Mouse (Mus musculus) yolk sac, embryonic 10.5 days (tissue): ENCODE data around the gene Tmco4.
A peak's percentile ranks its signal among the peaks of the same experiment; 100 is the strongest.

ENCODE experiments used
- DNase-seq: peaks from one replicate; pipeline ENCODE4 v3.0.0-alpha.2; 2017; ENCODE audit warnings: low spot score

Tmco4 gene

DNA sequence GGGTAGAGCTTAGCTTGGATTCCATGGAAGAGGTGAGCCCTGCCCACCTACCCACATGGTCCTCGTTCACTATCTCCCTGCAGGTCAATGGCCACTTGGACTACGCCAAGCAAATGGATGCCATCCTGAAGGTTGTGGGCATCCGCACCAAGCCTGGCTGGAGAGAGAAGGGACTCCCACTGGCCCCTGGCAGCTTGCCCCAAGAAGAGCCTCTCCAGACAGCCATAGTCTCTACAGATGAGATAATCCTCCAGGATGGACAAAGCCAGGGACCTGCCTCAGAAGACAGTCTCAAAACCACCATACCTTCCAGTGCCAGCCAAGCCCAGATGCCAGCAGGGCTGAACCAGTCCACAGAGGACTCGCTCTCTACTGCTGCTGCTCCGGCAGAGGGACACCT, 85.3 kb downstream of the Tmco4 start:
- DNase-seq: no peak

DNA sequence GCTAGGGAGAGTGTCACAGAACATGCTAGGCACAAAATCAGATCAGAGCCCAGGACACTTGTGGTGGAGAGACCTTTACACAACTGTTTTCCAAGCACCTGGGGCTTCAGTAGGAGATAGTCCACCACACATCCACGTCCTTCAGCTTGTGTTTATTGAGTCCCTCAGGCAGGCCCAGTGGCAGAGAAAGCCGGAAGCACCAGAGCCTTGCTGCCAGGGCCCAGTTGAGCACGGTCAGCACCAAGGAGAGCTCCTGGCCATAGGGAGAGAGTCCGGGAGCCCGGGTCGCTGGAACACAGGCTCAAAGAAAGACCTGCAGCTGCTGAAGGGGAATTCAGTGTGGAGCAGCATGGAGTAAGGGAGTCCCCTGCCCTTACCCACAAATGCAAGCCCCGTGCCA, 86.9 kb downstream of the Tmco4 start:
- DNase-seq: peak; percentile 59

DNA sequence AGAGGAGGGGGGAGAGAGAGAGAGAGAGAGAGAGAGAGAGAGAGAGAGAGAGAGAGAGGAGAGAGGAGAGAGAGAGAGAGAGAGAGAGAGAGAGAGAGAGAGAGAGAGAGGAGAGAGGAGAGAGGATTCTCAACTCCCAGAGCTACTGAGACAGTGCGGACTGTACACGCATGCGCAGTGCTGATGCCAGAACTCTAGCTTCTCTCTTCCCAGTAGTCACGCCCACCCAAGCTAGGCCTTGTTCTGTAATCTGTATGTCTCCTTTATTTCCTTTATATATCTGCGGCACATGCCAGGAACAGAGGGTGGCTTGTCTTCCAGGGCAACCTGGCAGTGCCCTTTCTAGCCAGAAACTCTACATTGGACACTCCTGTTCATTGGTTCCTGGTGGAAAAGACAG, 92.1 kb downstream of the Tmco4 start:
- DNase-seq: no peak

DNA sequence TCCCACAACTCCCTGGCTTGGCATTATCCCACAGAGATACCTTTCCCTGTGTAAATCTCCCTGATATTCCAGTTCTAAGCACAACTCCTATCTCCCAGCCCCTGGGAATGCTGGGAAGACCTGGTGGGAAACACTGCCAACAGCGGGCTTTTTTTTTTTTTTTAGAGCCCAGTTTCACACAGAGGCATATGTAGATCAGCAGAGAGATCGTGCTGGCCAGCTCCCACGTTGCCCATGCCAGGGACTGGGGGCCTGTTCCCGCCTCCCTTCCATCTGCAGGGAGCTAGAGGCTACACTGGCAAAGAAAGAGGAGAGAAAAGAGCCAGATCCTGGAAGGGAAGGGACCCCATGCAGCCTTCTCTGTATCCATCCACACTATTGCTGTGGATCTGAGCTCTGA, 95.6 kb downstream of the Tmco4 start:
- no peak for DNase-seq

DNA sequence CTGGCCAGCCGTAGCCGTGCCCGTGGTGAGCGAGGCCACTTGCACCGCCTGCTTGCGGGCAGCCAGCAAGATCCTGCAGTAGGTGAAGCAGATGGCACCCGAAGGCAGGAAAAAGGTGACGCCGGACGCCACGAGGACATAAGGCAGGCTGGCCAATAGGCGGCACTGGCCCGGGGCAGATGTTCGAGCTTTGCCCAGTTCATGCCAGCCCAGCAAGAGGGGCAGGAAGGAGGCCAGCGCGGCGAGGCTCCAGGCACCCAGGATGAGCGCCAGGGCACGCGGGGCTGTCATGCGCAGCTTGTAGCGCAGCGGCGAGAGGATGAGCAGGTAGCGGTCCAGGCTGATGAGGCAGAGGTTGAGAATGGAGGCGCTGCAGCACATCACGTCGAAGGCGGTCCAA, 101.4 kb downstream of the Tmco4 start:
- DNase-seq: no peak

DNA sequence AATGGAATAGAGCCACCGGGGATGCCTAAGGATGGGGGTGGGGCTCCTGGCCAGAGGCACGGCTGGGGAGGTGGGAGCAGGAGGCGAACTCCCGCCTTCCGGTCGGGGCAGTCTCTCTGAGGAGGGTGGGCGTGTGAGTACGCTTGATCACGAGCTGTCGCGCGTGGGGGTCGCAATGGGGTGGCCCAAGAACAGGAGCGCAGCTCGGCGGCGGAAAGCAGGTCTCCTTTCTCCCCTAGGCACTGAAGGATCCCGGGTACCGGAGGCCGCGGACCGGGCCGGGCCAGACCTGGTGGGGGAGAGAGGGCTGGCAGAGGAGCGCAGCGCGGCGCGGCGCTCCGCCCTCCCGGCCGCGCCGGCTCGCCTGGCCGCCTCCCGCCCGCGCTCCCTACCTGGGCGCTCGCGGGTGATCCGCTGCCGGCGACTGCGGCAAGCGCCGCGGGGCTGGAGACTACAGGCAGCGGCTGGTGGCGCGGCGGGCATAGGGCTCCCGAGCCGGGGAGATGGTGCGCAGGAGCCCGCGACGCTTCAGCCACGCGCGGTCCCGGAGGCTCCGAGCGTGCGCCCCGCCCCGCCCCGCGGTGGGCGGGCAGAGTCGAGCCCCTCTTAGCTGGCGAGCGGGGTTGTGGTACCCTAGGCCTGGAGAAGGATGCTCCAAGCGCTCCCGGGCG, 102.5 kb downstream of the Tmco4 start, which contains the start of gene Htr6:
Htr6 (minus strand) TSS at position 530 of the 671 bp plus-strand sequence.
- DNase-seq: no peak

DNA sequence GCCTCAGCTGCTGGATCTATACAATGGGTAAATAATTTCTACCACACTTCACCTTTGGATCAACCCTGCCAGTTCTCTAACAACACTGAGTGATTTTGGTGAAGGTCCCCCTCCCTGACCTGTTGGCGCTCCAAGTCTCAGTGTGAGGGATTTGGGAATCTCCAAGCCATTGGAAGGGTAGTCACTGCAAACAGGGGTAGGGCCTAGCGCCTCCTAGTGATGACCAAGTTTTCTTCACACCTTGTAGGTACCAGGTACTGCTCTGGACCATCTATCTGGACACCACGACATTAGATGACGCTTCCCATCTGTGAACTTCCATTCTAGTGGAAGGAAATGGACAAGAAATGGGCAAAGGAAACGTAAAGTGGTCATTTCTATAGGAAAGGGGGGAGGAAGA, 103.2 kb downstream of the Tmco4 start:
- DNase-seq: no peak

DNA sequence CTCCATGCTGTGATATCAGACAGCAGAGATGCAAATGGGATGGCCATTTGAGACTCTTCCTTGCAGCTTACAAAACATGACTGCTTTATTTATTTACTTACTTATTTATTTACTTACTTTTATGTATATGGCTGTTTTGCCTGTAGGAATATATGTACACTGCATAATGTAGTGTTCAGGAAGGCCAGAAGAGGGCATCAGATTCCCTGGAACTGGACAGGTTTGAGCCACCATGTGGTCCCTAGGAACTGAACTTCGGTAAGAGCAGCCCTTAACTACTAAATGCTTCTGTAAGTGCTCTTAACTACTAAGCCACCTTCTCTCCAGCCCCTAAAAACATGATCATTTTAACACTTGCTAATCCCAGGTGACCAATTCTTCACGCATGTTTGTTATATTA, 105.6 kb downstream of the Tmco4 start:
- DNase-seq: no peak

DNA sequence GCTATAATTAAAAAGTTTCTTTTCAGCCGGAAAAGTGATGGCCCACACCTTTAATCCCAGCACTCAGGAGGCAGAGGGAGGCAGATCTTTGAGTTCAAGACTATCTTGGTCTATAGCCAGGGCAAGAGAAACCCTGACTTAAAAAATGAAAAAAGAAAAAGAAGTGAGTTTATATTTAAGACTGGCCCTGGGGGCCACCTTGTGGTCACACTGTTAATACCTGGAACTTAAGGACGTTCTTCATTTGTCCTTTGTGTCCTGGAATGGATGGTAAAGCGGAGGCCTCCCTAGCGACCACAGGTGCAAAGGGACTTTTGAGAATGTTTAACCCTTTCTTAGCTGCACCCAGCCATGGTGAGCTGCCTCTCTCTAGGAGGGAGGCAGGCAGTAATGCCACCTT, 106.0 kb downstream of the Tmco4 start:
- no peak for DNase-seq

DNA sequence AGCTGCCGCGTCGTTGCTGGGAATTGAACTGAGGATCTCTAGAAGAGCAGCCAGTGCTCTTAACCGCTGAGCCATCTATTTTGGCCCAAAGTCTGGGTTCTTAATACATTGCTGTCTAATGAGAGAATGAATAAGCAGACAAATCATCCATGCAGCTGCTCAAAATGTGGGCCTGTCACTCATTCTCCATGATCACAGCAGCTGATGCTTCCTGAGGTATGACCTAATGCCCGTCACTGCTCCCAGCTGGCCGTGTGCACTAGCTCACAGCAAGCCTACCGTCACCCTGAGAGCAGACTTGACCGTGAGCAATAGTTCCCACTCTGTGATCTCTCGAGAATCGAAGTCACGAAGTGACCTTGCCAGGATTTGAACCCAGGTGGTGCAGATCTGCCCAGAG, 106.8 kb downstream of the Tmco4 start:
- no peak for DNase-seq

DNA sequence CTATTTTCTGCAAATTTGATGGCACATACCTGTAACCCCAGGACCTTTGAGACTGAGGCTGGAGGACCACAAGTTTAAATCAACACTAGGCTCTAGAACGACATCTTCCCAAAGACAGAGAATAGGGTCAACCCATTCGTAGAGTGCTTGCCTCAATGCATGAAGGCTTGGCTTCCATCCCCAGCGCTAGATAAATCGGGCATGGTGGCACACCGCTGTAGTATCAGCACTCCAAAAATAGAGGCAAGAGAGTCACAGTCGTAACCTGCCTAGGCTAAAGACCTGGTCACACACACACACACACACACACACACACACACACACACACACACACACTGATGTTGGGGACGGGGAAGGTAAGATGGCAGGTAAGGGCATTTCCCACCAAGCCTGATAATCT, 107.6 kb downstream of the Tmco4 start:
- no peak for DNase-seq

DNA sequence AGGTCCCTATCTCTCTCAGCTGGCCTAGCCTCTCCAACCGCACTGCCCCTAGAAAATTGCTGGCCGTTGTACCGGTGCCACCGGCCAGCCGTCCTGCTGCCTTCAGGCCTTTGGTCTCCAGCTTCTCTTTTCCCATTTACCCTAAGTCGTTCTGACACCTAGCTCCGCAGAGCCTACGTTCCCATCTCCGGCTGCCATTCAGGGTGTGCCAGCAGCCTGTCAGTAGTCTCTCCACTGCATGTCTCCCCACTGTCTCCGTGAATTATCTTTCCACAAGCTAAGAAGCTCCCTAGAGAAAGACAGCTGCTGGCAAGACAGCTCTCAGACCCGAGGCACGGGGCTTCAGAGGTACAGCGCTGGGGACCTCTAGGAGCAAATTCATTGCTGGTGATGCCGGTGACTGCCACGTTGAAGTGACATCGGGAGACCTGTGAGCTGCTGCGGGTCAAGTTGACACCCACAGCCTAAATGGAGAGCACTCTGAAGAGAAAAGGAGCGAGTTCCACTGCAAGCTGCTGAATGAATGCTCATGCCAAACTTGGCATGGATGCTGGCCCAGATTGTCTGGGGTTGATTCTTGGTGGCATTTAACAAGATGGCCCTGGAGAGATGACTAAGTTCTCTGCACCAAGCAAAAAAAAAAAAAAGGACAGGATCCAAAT, 108.7 kb downstream of the Tmco4 start:
- DNase-seq: no peak

DNA sequence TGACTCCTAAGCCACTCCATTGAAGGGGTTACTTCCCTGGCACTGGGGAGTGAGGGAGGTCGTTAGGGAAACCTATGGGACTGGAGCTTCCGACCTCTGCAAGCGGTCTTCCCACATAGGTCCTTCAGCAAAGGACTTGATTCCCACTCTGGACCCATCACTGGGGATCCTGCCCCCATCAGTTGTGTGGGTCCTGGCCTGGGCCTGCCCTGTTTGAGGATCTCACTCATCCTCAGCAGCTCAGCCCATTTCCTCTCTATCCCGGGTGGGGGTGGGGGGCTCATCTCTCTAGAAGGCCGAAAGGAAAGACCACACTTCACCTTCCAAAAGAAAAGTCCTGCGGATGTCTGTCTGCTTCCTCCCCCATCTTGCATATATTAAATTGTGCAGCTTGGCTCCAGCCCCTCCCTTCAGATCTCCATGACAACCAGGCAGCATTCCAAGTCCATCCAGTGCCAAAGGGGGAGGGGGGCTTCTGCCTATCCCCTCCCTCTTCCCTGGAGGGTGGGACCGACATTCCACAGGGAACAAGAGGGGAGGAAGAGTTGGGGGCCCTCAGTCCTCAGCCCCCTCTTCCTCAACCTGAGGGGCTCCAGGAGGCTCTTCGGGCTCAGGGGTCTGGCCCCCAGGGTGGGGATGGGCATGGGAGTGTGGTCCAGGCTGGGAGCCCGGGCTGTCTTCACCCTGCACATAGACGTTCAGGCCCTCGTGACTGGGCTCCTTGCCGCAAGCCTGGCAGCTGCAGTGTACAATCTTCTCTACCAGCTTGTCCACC, 110.3 kb downstream of the Tmco4 start:
- DNase-seq: no peak

DNA sequence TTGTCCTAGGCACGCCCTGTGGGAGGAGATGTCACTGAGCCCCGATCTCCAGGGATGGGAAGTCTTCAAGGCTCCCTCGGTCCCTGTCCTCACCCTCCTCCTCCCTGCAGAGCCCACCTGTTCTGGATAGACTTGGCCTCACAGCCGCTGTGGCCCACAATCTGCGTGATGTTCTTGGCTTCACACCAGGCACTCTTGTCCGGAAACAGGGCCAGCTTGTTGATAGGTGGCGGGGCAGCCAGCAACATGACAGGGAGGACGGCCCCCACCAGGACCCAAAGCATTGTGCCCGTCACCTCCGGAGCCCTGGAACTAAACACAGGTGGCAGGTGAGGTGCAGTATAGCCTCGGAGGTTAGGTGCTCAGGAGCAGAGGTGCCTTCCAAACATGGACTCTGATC, 112.6 kb downstream of the Tmco4 start:
- no peak for DNase-seq

DNA sequence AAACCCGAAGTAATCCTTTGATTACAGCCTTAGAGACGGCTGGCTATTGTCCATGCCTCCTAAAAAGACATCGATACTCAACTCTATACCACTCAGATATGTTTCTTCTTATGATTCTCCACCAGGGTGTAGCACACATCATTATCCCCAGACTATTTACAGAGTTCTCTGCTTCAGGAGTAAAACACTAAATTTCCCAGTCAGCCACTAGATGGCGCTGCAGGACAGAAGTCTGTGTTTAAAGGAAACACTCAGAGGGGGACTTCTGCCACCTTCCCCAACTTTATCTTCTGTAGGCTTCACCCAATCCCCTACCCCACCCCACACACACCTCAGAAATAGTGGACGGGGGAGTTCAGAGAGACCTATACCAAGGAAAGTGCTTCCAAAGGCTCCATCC, 113.3 kb downstream of the Tmco4 start:
- peak; percentile 60 for DNase-seq

DNA sequence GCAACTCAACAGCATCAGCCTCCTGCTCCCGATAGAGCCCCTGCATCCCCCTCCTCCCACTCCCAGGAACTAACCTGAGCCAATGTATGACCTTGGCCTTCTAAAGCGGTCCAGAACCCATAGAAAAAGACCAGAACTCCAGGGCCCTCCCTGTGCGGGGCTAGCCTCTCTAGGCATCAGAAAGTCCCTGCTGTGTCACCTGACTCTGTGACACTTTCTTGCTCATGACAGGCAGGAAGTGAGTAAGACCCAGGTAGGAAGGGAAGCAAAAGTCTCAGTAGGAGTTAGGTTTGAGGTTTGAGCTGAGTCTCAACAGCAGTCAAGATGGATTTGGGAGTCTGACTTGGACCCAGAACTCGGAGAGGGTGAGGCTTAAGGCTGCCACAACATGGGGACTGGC, 114.3 kb downstream of the Tmco4 start:
- no peak for DNase-seq

DNA sequence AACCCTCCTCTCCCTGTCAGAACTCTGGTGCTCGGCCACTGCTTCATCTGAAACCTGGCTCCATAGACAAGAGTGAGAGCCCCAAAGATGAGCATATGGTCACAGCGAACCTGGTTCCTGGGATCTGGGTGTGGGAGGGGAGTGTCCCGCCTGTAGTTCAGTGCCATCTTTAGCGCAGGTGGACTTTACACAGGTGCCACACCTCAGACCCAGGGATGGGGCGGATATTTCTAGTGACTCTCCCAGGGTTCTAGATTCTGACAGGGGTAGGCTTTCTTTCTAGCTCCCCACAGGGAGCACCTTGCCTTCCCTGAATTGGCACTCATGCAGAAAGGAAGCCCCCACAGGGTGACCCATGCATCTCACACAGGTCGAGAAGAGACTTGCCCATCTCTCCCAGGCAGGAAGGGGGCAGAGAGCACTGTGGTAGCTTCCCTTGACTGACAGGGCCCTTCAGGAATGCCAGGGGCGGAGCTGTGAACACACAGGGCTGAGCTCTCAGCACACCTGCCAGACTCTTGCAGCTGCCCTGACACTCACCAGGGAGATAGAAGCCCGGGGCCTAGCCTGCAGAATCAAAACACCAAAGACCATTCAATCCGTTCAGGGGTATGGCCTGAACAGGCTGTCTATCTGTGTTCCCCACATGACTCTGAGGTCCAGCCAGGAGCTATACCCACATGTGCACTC, 116.4 kb downstream of the Tmco4 start:
- no peak for DNase-seq

DNA sequence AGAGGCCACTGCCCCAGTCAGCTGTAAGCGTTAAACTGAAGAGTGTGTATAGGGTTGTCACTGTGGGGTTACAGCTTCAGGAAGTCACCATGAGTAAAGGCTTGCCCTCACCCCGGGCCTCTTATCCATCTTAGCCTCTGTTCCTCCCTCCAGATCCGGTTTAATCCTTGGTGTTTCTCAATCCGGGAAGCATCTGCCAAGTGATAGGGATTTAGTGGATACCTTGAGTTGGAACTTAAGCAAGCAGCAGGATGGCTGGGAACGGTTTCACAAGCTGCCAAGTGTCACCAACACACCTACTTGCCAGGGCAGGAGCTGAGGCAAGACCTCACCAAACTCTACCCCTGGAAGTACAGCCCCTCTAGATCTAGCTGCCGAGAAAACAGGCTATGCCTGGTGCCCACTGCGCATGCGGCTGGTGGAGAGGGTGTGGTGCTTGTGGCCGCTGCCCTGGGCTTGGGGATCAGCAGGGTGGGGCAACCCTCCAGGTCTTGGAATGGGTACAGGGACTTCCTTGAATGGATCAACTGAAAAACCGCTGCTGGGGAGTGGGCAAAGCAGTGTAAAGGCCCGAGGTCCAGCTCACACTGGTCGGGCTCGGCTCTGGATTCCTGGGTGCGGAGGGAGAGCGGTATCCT, 117.7 kb downstream of the Tmco4 start:
- DNase-seq: no peak

DNA sequence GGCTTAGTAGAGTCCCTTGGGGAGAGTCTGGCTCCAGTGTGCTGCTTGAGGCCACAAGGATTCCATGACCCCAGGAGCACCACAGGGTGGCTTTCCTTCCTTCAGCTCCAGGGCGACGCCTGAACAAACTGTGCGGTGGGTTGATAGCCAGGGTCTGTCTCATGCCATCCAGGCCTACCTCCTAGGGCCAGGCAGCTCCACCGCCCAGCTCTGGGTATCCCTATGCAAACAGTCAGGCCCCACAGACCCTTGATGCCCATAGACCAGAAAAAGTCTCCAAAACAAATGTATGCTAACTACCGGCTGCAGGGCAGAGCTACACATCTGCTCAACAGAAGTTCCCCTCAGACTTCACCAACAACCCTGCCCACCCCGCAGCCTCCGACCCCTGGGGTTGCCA, 118.4 kb downstream of the Tmco4 start:
- no peak for DNase-seq

DNA sequence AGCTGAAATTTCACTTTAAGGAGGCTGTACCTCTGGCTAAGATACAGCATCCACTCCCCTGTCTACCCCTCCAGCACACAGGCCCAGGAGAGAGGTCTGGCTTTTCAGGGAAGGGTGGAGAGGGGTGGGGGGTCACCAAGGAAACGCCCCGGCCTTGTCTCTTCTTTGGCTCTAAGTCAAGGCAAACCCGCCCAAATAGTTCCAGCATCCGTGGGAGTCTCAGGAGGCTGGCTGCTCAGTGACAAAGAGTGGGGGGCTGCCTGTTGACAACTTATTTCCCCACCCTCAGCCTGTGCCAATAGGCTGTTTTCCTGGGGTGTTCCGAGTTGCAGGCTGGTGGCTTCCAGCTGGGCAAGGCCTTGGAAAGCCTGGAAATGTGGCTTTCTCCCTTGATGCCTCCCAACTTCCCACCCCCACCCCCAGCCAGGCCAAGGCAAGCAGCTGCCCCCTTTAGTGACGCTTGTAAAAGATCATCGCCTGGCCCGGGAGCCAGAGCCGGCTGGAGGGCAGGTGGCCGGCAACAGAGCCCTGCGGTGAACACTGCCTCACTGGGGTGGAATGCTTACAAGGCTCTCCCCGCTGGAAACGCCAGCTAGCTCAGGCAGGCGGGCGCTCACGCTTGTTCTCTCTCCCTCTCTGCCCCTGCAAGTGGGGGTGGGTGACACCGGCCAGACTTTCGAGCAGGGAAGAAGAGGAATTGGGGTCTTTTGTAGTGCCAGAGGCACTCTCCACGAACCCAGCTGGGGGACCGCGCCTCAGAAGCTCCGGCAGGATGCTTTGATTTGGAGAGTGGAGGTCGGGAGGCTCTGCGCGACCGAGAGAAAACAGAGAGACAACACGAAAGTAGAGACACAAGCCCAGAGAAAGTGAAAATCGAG, 119.0 kb downstream of the Tmco4 start:
- no peak for DNase-seq
